Mouse (Mus musculus) megakaryocyte, adult 5-6 weeks (primary cell): ENCODE data around the gene Tspan18. TPM values are rescaled to one million over a fixed set of nuclear protein-coding genes. Genes with fewer than 3 reads are reported as not detected.

Experiments
- ATAC-seq: 2 replicates; pipeline ENCODE4 v1.8.0; 2016; ENCODE audit warnings: mild to moderate bottlenecking, inconsistent platforms; ENCODE audit not compliant: poor library complexity, severe bottlenecking
- total RNA-seq, 2 experiments: library from RNA; stranded (forward) in 1 of 2; stranded (reverse) in 1 of 2; fragments of 153-499, 151-499 nt in 1 of 2; fragments of 221-1000, 200-1000 nt in 1 of 2; gene quantifications; 2 replicates each; pipeline versions ENCODE4 v1.2.3 to v1.2.4; 2015 to 2017

The Tspan18 gene
- total RNA-seq, 2 experiments from 2014 or later = 0.20 TPM; not detected in 1

- no peak for ATAC-seq
Observed at GRCm38 (mm10) chr2:93267791-93268190, 66.5 kb downstream of the Tspan18 start.

DNA sequence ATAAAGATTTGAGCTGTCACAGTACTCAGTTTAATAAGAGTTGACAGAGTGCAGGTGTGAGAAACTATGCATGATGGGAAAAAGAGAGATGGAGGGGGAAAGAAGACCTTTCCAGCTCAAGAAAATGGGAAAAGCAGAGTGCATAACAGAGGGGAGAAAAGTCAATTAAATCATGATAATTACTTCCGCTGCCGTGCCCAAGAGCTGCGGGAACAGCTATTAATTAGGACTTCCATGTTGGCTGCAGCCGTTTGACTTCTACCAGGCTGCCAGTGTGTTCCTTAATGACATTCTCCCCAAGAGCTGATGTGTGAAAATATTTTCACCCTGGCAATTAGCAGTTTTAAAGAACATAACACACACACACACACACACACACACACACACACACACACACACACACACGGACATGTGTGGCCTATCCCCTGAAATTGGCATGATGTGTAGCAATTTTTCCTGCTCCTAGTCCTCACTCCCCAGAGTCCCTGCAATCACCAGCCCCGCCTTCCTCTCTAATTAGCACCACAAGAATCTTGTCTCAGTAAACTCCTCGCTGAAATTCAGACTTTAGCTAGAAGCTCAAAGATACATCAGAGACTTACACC lies 67.6 kb downstream of the Tspan18 start:
- ATAC-seq = no peak

- ATAC-seq = no peak
Observed at GRCm38 (mm10) chr2:93262291-93263285, 71.7 kb downstream of the Tspan18 start.

GRCm38 (mm10) chr2:93261521-93262290 lies 72.6 kb downstream of the Tspan18 start:
- no peak for ATAC-seq

- ATAC-seq = no peak
Observed at GRCm38 (mm10) chr2:93257634-93258033, 76.7 kb downstream of the Tspan18 start.

- no peak for ATAC-seq
Observed at GRCm38 (mm10) chr2:93256735-93257405, 77.4 kb downstream of the Tspan18 start.

DNA sequence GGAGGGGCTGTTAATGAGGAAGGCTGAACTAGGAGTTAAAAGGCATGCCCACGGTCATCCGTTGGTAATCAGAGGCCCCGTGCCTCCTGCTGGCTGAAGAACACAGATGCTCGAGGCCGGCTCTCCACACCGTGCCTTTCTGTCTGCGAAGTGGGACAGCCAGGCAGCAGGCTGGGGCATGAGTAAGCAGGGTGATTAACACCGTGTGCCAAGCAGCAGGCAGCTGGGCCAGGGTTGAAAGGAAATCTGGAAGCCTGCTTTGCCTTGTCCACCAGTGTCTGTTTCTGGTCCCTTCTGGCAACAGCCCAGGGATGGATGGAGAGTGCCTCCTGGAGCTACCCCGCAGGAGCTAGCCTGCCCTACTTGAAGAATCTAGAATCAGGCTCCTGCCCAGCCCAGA lies 81.9 kb downstream of the Tspan18 start:
- ATAC-seq = no peak

DNA sequence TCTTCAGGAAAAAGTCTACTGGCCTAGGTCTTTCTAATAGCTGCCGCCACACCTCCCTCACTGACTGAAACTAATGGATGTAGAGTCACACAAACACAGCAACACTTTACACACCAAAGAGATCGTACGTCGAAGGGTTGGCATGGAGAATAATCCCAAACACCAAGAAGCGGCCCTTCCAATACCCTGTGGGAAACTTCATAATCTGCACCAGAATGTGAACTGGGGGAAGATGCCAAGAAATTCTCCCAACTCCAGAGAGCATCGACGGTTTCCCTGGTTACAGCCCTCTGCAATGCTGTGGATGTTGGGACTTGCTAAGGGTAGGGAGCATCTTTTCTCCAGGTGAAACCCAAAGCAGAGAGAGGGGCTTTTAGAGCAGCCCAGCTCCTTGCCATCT lies 83.7 kb downstream of the Tspan18 start:
- ATAC-seq = no peak

- no peak for ATAC-seq
Observed at GRCm38 (mm10) chr2:93249058-93249457, 85.2 kb downstream of the Tspan18 start.

DNA sequence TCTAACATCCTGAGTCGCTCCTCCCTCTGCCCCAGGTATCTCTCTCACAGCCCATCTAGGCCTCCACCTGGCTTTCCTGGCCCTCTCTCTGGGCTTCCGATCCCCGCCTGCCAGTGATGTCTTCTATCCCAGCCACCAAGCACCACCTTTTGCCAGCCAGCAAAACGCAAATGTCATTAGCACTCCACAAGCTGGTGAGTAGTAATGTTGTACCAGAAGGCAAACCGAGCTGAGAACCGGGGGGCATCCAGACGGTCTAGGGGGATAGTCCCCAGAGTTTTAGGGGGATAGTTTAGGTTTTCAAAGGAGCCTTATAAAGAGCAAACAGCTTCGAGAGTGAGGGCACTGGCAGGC lies 90.2 kb downstream of the Tspan18 start:
- no peak for ATAC-seq

GRCm38 (mm10) chr2:93243439-93244089 lies 90.7 kb downstream of the Tspan18 start:
- no peak for ATAC-seq

DNA sequence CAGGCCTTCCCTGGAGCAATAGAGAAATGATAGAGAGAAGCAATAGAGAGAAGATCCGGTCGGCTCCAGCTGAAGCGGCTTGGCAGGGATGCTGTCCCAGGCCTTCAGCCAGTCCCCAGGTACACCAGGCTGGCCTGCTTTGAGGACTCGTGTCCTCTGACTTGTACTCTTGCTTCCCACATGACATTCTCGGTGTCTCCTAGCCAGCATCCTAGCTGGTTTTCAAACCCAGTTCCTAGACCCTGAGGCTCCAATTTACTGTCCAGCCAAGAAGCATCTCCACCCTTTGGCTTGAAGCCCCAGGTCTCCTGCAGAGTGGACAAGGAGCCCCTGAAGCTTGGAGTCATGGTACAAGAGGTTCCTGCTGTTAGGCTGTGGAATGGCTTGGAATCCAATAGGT lies 92.1 kb downstream of the Tspan18 start:
- no peak for ATAC-seq

GRCm38 (mm10) chr2:93238864-93239263 lies 95.4 kb downstream of the Tspan18 start:
- ATAC-seq = no peak

DNA sequence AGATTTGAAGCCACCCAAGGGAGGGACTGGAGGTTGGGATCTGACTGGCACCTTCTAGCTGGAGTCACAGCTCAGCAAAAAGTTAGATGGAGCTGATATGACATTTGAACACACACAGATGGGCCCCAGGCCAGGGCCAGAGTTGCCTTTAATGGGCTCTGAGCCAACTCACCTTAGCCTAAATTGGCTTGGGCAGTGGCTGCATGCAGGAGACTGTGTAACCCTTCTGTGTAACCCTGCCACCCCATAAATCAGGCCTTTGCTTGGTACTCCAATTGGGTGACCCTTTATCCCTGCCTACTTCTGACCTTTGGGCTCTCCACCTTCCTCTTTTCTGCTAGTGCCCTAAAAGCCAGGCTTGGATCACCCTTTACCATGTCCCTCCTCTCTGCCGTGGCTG lies 97.2 kb downstream of the Tspan18 start:
- no peak for ATAC-seq

GRCm38 (mm10) chr2:93232141-93232540 lies 102.2 kb downstream of the Tspan18 start:
- ATAC-seq = no peak

DNA sequence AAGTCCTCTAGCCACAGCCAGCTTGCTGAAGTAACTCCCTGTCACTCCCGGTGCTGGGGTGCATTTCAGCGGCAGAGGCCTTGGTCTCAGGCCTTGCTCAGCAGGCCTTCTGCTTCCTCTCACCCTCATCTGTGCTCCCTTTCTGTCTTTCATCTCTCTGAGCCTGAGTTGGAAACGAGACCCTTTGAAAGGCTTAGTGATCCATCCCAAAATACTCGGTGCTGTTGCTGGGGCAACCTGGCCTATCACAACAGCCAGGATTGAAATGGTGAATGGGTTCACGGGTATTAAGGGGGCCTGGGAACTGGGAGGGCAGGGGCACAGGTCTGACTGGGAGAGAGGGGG lies 105.9 kb downstream of the Tspan18 start:
- no peak for ATAC-seq

GRCm38 (mm10) chr2:93227713-93228479 lies 106.4 kb downstream of the Tspan18 start:
- ATAC-seq = no peak

DNA sequence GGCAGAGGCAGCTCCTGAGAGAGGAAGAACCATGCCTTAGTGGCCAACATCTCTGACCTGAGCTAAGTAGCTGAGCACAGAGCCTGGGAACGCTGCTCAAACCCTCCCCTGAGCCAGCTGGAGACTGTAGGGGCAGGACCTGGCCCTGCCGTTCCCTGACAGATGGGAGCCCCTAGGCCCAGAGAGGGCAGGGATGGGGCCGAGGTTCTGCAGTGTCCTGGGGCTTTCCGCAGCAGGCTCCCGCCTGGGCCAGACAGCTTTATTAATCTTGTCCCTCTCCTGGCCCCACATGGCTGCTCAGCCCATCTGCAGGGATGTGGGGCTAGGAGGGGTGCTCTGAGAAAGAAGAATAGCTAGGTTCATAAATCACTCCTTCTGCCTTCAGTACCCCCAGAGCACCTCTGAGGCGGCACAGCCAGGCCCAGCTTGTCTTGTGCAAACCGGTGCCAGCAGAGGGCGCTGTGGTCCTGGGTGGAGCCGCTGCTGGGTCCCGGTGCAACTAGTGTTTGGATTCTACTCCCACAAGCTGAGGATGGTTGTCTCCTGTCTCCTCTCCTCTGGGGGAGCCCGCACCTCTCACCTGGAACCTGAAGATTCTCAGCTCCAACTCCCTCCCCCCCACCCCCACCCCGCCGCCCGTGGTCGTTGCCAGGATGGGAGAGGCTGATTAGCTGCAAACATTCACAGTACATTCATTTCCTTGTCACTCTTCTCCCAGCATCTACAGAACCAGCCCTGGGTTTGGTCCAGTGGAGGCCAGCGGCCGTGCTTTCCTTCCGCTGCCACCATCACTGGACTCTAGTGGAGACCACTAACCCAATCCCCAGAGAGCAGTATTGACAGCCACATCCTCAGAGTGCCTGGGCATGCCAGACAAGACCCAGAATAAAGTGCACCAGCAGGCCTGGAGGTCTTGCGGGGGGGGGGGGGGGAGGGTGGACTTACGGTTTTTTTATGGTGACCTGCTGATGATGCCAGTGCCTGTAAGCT lies 107.4 kb downstream of the Tspan18 start:
- no peak for ATAC-seq

DNA sequence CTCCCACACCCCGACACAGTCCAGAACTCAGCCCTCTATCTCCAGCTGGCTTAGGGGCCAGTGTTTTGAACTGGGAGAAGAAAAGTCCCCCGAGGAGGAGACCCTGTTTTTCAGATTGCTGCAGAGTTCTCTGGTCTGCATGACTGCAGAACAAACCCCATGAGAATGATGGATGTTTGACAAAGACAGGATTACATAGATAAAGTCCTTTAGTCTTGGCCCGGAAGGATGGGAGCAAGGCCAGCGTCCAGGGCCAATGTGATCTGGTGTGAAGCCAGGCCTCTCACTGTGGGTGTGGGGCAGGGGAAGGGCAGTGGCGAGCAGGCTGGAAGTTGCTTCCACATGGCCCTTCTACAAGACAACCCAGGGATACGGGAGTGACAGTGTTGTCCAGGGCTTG lies 110.8 kb downstream of the Tspan18 start:
- ATAC-seq = no peak
